Mouse (Mus musculus) liver, embryonic 11.5 days (tissue): ENCODE results near the gene Tenm3. TPM values are rescaled to one million over a fixed set of nuclear protein-coding genes. Genes with fewer than 3 reads are reported as not detected.

Experiments used
- ATAC-seq: fragments of 200-750 bp; cut with Nextera tagmentation; replicated peaks from 2 replicates; pipeline ENCODE4 v1.8.0; 2017; ENCODE audit warnings: moderate number of reproducible peaks, mild to moderate bottlenecking, moderate TSS enrichment, moderate library complexity; ENCODE audit not compliant: low FRiP score
- DNase-seq: peaks from one replicate; pipeline ENCODE4 v3.0.0-alpha.2; 2017; ENCODE audit warnings: low spot score
- H3K27ac ChIP-seq: fragments of 300-500 bp; sonication (generic); 2 replicates; pipeline ENCODE4 v1.5.1; 2014; ENCODE audit warnings: mild to moderate bottlenecking, low read depth, low read length, control low read depth
- H3K27me3 ChIP-seq: fragments of 300-500 bp; sonication (generic); replicated peaks from 2 replicates; pipeline ENCODE4 v1.6.1; 2014; ENCODE audit warnings: low read length, mixed read lengths; ENCODE audit not compliant: control insufficient read depth, insufficient read depth
- H3K36me3 ChIP-seq: fragments of 300-500 bp; sonication (generic); 2 replicates; pipeline ENCODE4 v1.6.1; 2014; ENCODE audit warnings: mild to moderate bottlenecking, low read length, moderate library complexity, mixed read lengths; ENCODE audit not compliant: control insufficient read depth, insufficient read depth
- H3K4me1 ChIP-seq: fragments of 300-500 bp; sonication (generic); replicated peaks from 2 replicates; pipeline ENCODE4 v1.6.1; 2014; ENCODE audit warnings: low read length, mixed read lengths; ENCODE audit not compliant: control insufficient read depth, insufficient read depth
- H3K4me2 ChIP-seq: fragments of 300-500 bp; sonication (generic); 2 replicates; pipeline ENCODE4 v1.6.1; 2014; ENCODE audit warnings: mild to moderate bottlenecking, control low read depth, moderate library complexity
- H3K4me3 ChIP-seq: fragments of 300-500 bp; sonication (generic); 2 replicates; pipeline ENCODE4 v1.5.1; 2014; ENCODE audit warnings: low read depth, low read length, control low read depth
- H3K9ac ChIP-seq: fragments of 300-500 bp; sonication (generic); 2 replicates; pipeline ENCODE4 v1.6.1; 2014; ENCODE audit warnings: low read depth, low read length, control low read depth
- H3K9me3 ChIP-seq: fragments of 300-500 bp; sonication (generic); 2 replicates; pipeline ENCODE4 v1.6.1; 2016; ENCODE audit warnings: low read length, inconsistent platforms, mixed read lengths; ENCODE audit not compliant: control insufficient read depth
- WGBS: fragments of 180-500 bp; shearing (Covaris S2); extraction: QIAGEN DNeasy Blood & Tissue Kit; methylation state at CpG from one replicate; pipeline ENCODE4 v1.1.7; 2014; 5-methylcytosine and 5-hydroxymethylcytosine counted together
- polyA plus RNA-seq: library from polyadenylated mRNA; unstranded; fragments of >200 nt; fragmentation: Nextera tagmentation; extraction: Ambion mirVana; gene quantifications from 2 replicates; pipeline ENCODE4 v1.2.1, GENCODE M21; 2014

Tenm3 gene
- polyA plus RNA-seq, 1 experiment from 2014 or later = 13.6 TPM

DNA sequence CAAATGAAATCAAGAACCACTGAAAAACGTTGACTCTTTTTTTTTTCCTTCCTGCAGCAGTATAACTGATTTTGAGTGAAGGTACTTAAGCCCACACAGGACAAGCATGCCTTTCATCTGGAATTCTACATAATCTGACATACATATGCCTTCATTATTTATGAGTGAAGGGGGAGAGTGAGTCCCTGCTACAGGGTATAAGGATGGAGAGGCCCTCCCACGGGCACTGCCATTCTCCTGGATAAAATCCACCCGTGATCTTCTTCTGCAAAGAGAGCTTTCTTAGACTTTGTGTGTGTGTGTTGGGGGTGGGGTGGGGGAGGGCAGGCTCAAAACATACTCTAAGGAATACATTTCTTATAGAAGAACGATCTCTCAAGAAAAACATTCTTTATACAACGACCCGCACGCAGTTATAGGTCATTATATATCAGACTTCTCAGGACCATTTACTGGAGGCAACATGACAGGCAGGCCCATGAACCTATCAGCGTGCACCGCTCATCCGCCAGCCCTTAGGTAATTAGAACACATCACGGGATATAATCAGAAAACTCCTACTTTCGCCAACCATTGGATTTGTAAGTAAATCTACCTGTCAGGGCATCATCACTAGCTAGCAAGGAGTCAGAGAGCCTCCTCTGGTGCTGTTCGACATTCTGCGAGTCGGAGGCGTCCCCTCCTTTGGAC lies 77.1 kb downstream of the Tenm3 start:
- Histone ChIP-seq H3K9ac (no peak overlapping the region), H3K36me3 (no peaks in the 10 kb centered on the region), H3K4me2 (no peak overlapping the region), H3K27me3 (no peaks in the 10 kb centered on the region), H3K27ac (no peak overlapping the region), H3K4me1 (no peaks in the 10 kb centered on the region), H3K4me3 (no peak overlapping the region), H3K9me3 (no peaks in the 10 kb centered on the region)
- no peak for DNase-seq
- 78% methylated on average over 16 of the region's 16 CpGs for WGBS
- no peak for ATAC-seq

DNA sequence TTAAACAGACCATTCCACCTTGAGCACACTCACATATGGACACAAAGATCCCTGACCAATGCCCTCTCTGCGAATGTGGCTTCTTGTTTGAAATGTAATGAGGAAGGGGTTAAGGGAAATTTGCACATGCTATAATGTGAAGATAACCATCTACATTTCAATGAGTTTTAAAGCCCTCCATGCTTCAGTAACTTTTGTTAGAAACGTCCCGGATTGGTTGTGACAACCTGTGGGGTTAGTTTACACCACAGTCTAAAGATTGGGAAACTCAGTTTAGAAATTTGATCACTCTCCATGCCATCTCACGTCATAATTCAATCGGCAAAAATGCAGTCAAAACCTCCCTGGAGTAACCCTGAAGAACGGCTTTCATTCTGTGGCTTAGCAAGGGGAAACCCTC lies 78.5 kb downstream of the Tenm3 start:
- H3K4me2 ChIP-seq = no peak overlapping the region
- H3K9ac ChIP-seq = no peak overlapping the region
- H3K27me3 ChIP-seq = no peaks in the 10 kb centered on the region
- ATAC-seq (no peak), DNase-seq (no peak)
- 63% methylated on average over 6 of the region's 6 CpGs for WGBS
- H3K9me3 ChIP-seq = no peaks in the 10 kb centered on the region
- no peaks in the 10 kb centered on the region for H3K4me1 ChIP-seq
- no peaks in the 10 kb centered on the region for H3K36me3 ChIP-seq
- H3K4me3 ChIP-seq = no peak overlapping the region
- no peak overlapping the region for H3K27ac ChIP-seq

DNA sequence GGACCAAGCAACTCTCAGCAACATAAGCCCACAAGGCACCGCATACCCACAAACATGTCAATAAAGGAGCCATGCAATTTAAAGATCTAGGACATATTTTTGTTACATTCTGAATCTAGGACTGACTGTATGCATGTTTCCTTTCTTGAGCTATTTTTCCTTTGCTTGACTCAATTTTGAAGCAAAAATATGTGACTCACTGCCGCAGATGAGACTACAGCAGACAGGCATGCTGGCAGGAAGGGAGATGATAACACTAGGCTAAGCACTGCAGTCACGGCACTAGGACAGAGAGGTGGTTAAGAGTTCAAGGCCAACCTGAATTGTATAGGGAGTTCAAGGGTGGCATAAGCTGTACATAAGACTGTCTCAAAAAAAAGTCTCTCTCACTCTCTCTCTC lies 79.7 kb downstream of the Tenm3 start:
- DNase-seq = no peak
- Histone ChIP-seq H3K9ac (no peak overlapping the region), H3K9me3 (no peaks in the 10 kb centered on the region), H3K36me3 (no peaks in the 10 kb centered on the region), H3K4me3 (no peak overlapping the region), H3K27me3 (no peaks in the 10 kb centered on the region), H3K4me2 (no peak overlapping the region), H3K27ac (no peak overlapping the region), H3K4me1 (no peaks in the 10 kb centered on the region)
- 70% methylated on average over 3 of the region's 3 CpGs for WGBS
- no peak for ATAC-seq

DNA sequence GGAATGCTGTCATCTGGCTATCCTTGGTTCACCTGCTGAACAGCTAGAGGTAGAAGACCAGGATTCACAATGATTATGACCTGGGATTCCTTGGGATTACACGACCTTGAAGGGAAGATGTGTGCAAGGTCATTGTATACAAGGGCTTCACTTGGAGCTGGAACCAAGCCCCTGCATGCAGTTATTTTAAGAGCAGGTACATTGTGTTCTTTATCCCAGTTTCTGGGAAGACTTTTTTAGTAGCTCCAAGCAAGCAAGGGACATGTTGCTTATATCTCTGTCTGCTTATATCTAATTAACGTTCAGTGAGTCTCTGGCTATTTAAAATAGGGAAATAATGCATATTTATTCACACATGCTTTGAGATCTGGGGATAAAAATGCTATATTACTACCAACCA lies 86.9 kb downstream of the Tenm3 start:
- no peak for ATAC-seq
- Histone ChIP-seq H3K9ac (no peak overlapping the region), H3K27me3 (no peaks in the 10 kb centered on the region), H3K4me3 (no peak overlapping the region), H3K4me1 (no peaks in the 10 kb centered on the region; the same call in 1 of the 2 replicates), H3K9me3 (no peaks in the 10 kb centered on the region), H3K4me2 (no peak overlapping the region), H3K36me3 (no peaks in the 10 kb centered on the region), H3K27ac (no peak overlapping the region)
- 71% methylated on average over 2 of the region's 2 CpGs for WGBS
- DNase-seq = no peak

DNA sequence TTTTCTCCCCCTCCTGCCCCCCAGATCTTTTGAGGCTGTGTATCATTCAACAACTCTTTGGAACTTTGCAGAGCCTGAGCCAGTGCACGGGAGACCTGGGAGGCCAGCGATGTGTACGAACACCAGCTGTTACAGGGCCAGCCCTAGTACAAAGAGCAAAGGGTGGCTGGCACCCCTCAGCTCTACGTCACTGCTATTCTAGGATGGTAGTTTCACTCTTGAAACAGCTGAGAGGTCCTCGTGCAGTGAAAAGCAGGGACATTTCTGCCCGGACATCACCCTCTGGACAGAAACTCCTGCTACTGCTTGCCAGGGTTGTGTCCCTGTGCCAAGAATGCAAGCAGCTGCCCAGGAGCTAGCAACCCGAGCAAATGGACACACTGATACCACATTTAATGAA lies 88.3 kb downstream of the Tenm3 start:
- Histone ChIP-seq H3K9ac (no peak overlapping the region), H3K4me2 (no peak overlapping the region), H3K27me3 (no peaks in the 10 kb centered on the region), H3K4me1 (no peaks in the 10 kb centered on the region; the same call in 1 of the 2 replicates), H3K36me3 (no peaks in the 10 kb centered on the region), H3K27ac (no peak overlapping the region), H3K9me3 (no peaks in the 10 kb centered on the region), H3K4me3 (no peak overlapping the region)
- WGBS = 60% methylated on average over 7 of the region's 7 CpGs
- no peak for DNase-seq
- ATAC-seq = no peak

DNA sequence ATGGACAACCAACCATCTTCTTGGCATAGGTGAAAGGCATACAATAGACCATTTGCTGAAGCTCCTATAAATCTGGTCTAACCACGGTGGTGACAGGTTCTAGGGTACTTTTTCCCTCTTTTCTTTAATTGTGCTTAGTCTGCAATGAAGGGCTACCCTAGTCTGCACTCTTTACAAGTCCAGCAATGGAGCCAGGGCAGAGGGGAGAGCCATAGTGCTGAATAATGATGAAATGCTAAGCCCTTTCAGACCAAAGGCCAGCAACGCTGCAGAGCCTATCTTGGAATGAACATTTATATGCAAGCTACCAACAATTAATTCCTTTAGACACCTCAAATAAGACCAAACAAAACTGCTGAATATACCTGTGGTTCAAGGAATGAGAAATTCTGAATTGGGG lies 88.8 kb downstream of the Tenm3 start:
- H3K4me2 ChIP-seq = no peak overlapping the region

DNA sequence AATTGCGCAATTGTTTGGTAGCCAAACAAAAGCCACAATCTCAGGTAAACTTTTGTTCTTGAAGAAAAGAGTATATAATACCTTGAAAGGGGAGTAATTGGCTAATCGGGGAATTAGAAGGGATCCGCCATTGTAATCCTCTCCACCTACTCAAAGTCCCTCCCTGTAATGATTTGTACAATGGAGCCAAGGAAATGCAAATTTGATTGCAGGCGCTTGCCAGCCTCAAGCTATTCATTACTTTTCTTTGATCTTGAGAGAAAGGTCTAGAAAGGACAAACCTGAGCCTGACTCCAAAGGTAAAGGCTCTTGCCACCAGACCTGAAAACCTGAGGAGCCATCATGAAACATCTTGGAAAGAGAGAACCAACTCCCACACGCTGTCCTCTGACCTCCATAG lies 91.8 kb downstream of the Tenm3 start:
- H3K4me2 ChIP-seq = no peak overlapping the region
- H3K9ac ChIP-seq = no peak overlapping the region
- no peak overlapping the region for H3K4me3 ChIP-seq
- no peak for ATAC-seq
- no peak overlapping the region for H3K27ac ChIP-seq
- H3K4me1 ChIP-seq = no peaks in the 10 kb centered on the region; the same call in 1 of the 2 replicates
- H3K36me3 ChIP-seq = no peaks in the 10 kb centered on the region
- WGBS = 88% methylated on average over 5 of the region's 5 CpGs
- no peaks in the 10 kb centered on the region for H3K9me3 ChIP-seq
- DNase-seq = no peak
- H3K27me3 ChIP-seq = no peaks in the 10 kb centered on the region

More for the DNA sequence above, 88.8 kb downstream of the Tenm3 start:
- Histone ChIP-seq H3K9me3 (no peaks in the 10 kb centered on the region), H3K4me1 (no peaks in the 10 kb centered on the region; the same call in 1 of the 2 replicates), H3K4me3 (no peak overlapping the region), H3K27me3 (no peaks in the 10 kb centered on the region), H3K9ac (no peak overlapping the region), H3K36me3 (no peaks in the 10 kb centered on the region), H3K27ac (no peak overlapping the region)
- DNase-seq (no peak), ATAC-seq (no peak)
- WGBS = 90% methylated on average over 2 of the region's 2 CpGs

DNA sequence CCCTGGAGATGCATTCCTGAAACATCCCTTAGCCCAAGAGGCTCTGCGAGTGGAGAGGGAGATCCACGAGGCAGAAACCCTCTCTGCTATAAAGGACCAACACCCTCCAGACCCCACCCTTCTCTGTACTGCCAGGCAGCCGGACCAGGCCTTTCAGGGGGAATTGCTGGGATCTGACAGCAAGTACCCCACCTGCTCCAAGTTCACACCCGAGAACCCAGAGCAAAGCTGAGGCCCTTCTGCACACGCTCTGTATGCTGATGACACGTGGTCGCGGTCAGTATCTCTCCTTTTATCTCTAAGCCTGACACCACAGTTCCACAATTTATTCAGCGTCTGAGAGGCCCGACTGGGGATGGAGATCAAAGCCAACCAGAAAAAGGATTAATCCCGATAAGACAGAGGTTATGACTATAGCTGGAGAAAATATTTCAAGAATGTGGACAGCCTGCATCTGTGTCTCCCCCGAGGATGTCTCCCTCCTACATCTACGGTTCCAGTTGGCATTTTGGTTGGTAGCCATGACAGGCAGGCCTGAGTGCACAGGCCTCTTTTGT lies 95.2 kb downstream of the Tenm3 start:
- Histone ChIP-seq H3K9me3 (no peaks in the 10 kb centered on the region), H3K36me3 (no peaks in the 10 kb centered on the region), H3K9ac (no peak overlapping the region), H3K4me2 (no peak overlapping the region), H3K4me3 (no peak overlapping the region), H3K4me1 (no peaks in the 10 kb centered on the region), H3K27ac (no peak overlapping the region), H3K27me3 (no peaks in the 10 kb centered on the region)
- ATAC-seq (no peak), DNase-seq (no peak)
- whole genome bisulfite sequencing = 60% methylated on average over 13 of the region's 13 CpGs

DNA sequence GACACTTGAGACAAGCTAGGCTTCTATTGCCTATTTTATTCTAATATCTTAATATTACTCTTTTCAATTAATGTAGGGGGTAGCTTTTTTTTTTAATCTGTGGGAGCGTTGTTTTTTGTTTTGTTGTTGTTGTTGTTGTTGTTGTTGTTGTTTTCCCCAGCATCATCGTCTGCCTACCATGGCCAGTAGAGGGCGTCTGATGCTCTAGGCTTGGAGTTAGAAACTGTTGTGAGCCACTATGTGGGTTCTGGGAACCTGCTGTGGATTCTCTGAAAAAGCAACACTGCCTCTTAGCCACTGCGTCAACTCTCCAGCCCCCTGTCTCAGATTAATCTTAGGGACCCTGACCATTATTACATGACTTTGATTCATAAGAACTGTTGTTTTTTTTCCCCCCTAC lies 99.8 kb downstream of the Tenm3 start:
- H3K4me2 ChIP-seq = no peak overlapping the region
- H3K36me3 ChIP-seq = no peaks in the 10 kb centered on the region
- no peaks in the 10 kb centered on the region for H3K9me3 ChIP-seq
- no peak for DNase-seq
- H3K9ac ChIP-seq = no peak overlapping the region
- H3K4me3 ChIP-seq = no peak overlapping the region
- H3K4me1 ChIP-seq = no peaks in the 10 kb centered on the region; the same call in 1 of the 2 replicates
- WGBS = 72% methylated on average over 4 of the region's 4 CpGs
- H3K27me3 ChIP-seq = no peaks in the 10 kb centered on the region
- H3K27ac ChIP-seq = no peak overlapping the region
- ATAC-seq = no peak
